Mouse (Mus musculus) Patski (cell line): ENCODE measurements around the gene Pter. TPM values are rescaled to one million over a fixed set of nuclear protein-coding genes. Genes with fewer than 3 reads are reported as not detected.

Source experiments
- ATAC-seq: fragments of 100-300 bp; one replicate; pipeline ENCODE4 v1.8.0; 2021
- CTCF ChIA-PET: fragments of 350-600 bp; sonication (Branson Sonifier 250); formaldehyde crosslinking; loops from one replicate; lab custom pipeline; 2022; ENCODE audit warnings: inconsistent platforms; lab: Charles Lee
- POLR2A ChIA-PET: fragments of 350-600 bp; sonication (Branson Sonifier 250); formaldehyde crosslinking; loops from one replicate; lab custom pipeline; 2022; ENCODE audit warnings: antibody characterized with exemption, inconsistent platforms; lab: Charles Lee
- DNase-seq: peaks from one replicate; pipeline ENCODE4 v3.0.0-alpha.2; 2011; ENCODE audit warnings: low read depth, low spot score
- H3K27me3 ChIP-seq: fragments of 371-371 bp; one replicate; pipeline ENCODE4 v1.5.1; 2021
- CTCF ChIP-seq: fragments of 100-300 bp; IDR thresholded peaks from one replicate; pipeline ENCODE4 v1.5.1; 2021
- in situ Hi-C: fragments of 300-500 bp; cut with MboI; formaldehyde crosslinking; loops from 3 replicates; pipeline ENCODE4 v1.11.1; 2018; ENCODE audit warnings: low pct_unique_long_range_greater_than_20kb, mixed read lengths
- polyA plus RNA-seq: library from polyadenylated mRNA; unstranded; gene quantifications from one replicate; pipeline ENCODE4 v1.2.3, GENCODE M21; 2021

Pter gene
- polyA plus RNA-seq, 1 experiment from 2014 or later: 1.5 TPM

DNA sequence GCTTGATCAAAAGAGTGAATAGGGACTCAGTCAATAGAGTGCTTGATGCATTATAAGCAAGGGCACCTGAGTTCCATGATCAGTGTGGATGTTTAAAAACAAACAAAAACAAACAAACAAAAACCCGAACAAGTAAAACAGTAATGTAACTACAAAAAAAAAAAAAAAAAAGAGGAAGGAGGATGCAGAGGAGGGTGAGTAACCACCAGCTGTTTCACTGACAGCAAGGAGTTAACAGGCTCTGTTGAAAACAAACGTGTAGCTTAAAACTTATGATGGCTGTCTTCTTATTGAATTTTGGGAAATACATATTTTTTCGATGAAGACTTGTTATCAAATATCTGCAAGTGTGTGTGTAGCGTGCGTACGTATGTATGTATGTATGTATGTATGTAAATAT, 124.8 kb downstream of the Pter start:
- ATAC-seq (no peak), DNase-seq (no peak)
- TF ChIP-seq CTCF: no peak
- in situ Hi-C loops: no loop called here
- POLR2A ChIA-PET: no interaction called here
- CTCF ChIA-PET: no interaction called here
- H3K27me3 ChIP-seq: no peaks in the 10 kb centered on the region

Other genes with a start within 250 kb of the Pter start
- gene C1ql3, start 87.8 kb downstream of the Pter start, polyA plus RNA-seq: 0.14 TPM